Mouse (Mus musculus): Measurements from ENCODE around the gene Mcoln2. TPM values are rescaled to one million over a fixed set of nuclear protein-coding genes. Genes with fewer than 3 reads are reported as not detected.
"Not testable (repeated sequence)": the region's sequence is repeated elsewhere in the genome, so short reads cannot be mapped to it uniquely, and the experiment has no call there.

Gene Mcoln2
- total and polyA plus RNA-seq, 3 experiments = 0.10 to 0.42 TPM; not detected in 1

- DNase-seq (ENCODE audit: low read depth, low spot score) = no peak
- Histone ChIP-seq H3K27me3 (ENCODE audit: control insufficient read depth in 1 of 2, insufficient read depth in 2 of 2, low read length in 2 of 2) (peaks cover 0 to 3% of the 10 kb centered on the region in 2 experiments; a peak in 3 of 4 replicates), H3K4me3 (ENCODE audit: control insufficient read depth in 1 of 2, insufficient read depth in 1 of 2, low read depth in 2 of 2, low read length in 2 of 2) (no peak overlapping the region)
Observed at GRCm38 (mm10) chr3:146207440-146207839, 57.8 kb downstream of the Mcoln2 start.

GRCm38 (mm10) chr3:146209759-146210158, 60.1 kb downstream of the Mcoln2 start:
- not testable (repeated sequence) for H3K36me3 ChIP-seq (ENCODE audit: control insufficient read depth in 1 of 2, insufficient read depth in 2 of 2, low read length in 2 of 2); H3K9ac ChIP-seq (ENCODE audit: control insufficient read depth, low read depth, low read length, poor library complexity, severe bottlenecking); H3K79me2 ChIP-seq (ENCODE audit: control insufficient read depth, insufficient read depth, low read length, poor library complexity); DNase-seq (ENCODE audit: low read depth, low spot score); H3K27me3 ChIP-seq (ENCODE audit: control insufficient read depth in 1 of 2, insufficient read depth in 2 of 2, low read length in 2 of 2); H3K27ac ChIP-seq (ENCODE audit: control insufficient read depth, low read depth, low read length); H3K4me1 ChIP-seq (ENCODE audit: control insufficient read depth in 1 of 2, insufficient read depth in 2 of 2, low read length in 2 of 2); H3K4me3 ChIP-seq (ENCODE audit: control insufficient read depth in 1 of 2, insufficient read depth in 1 of 2, low read depth in 2 of 2, low read length in 2 of 2); H3K9me3 ChIP-seq (replicated peaks; ENCODE audit: insufficient read depth, low read length)

More at GRCm38 (mm10) chr3:146207440-146207839, 57.8 kb downstream of the Mcoln2 start:
- TF ChIP-seq CHD1 (IDR thresholded peaks at IDR 0.05; ENCODE audit: low read depth, low read length) (no peak), CTCF (IDR thresholded peaks at IDR 0.05 in 2 of 3, conservative IDR thresholded peaks at IDR 0.05 in 1 of 3; ENCODE audit: control insufficient read depth in 1 of 3, insufficient read depth in 1 of 3, low read depth in 2 of 3, low read length in 3 of 3, poor library complexity in 1 of 3, severe bottlenecking in 1 of 3) (no peak), JUND (IDR thresholded peaks at IDR 0.05; ENCODE audit: low read depth, low read length) (no peak), SMC3 (IDR thresholded peaks at IDR 0.05; ENCODE audit: low read depth, low read length) (no peak), TBP (IDR thresholded peaks at IDR 0.05; ENCODE audit: low read depth, low read length) (no peak), E2F4 (IDR thresholded peaks at IDR 0.05; ENCODE audit: borderline replicate concordance, low read depth, low read length) (no peak), USF2 (IDR thresholded peaks at IDR 0.05; ENCODE audit: borderline replicate concordance in 1 of 2, insufficient read depth in 1 of 2, low read depth in 1 of 2, low read length in 2 of 2) (no peak)
- Histone ChIP-seq H3K9me3 (replicated peaks; ENCODE audit: insufficient read depth, low read length) (no peaks in the 10 kb centered on the region), H3K36me3 (ENCODE audit: control insufficient read depth in 1 of 2, insufficient read depth in 2 of 2, low read length in 2 of 2) (no peaks in the 10 kb centered on the region), H3K79me2 (ENCODE audit: control insufficient read depth, insufficient read depth, low read length, poor library complexity) (no peaks in the 10 kb centered on the region), H3K4me1 (ENCODE audit: control insufficient read depth in 1 of 2, insufficient read depth in 2 of 2, low read length in 2 of 2) (no peaks in the 10 kb centered on the region), H3K27ac (ENCODE audit: control insufficient read depth, low read depth, low read length) (no peak overlapping the region), H3K9ac (ENCODE audit: control insufficient read depth, low read depth, low read length, poor library complexity, severe bottlenecking) (no peak overlapping the region)

- DNase-seq (ENCODE audit: low read depth, low spot score) = no peak
- Histone ChIP-seq H3K79me2 (ENCODE audit: control insufficient read depth, insufficient read depth, low read length, poor library complexity) (no peaks in the 10 kb centered on the region), H3K4me3 (ENCODE audit: control insufficient read depth in 1 of 2, insufficient read depth in 1 of 2, low read depth in 2 of 2, low read length in 2 of 2) (no peak overlapping the region), H3K4me1 (ENCODE audit: control insufficient read depth in 1 of 2, insufficient read depth in 2 of 2, low read length in 2 of 2) (no peaks in the 10 kb centered on the region), H3K27me3 (ENCODE audit: control insufficient read depth in 1 of 2, insufficient read depth in 2 of 2, low read length in 2 of 2) (no peaks in the 10 kb centered on the region; a peak in 3 of 4 replicates), H3K9me3 (replicated peaks; ENCODE audit: insufficient read depth, low read length) (no peaks in the 10 kb centered on the region), H3K36me3 (ENCODE audit: control insufficient read depth in 1 of 2, insufficient read depth in 2 of 2, low read length in 2 of 2) (no peaks in the 10 kb centered on the region), H3K27ac (ENCODE audit: control insufficient read depth, low read depth, low read length) (no peak overlapping the region), H3K9ac (ENCODE audit: control insufficient read depth, low read depth, low read length, poor library complexity, severe bottlenecking) (no peak overlapping the region)
- TF ChIP-seq SMC3 (IDR thresholded peaks at IDR 0.05; ENCODE audit: low read depth, low read length) = no peak
- TF ChIP-seq MAZ (IDR thresholded peaks at IDR 0.05; ENCODE audit: low read depth, low read length) = no peak
- TF ChIP-seq ELF1 (IDR thresholded peaks at IDR 0.05; ENCODE audit: low read depth, low read length) = no peak
- no peak for TF ChIP-seq TBP (IDR thresholded peaks at IDR 0.05; ENCODE audit: low read depth, low read length)
- TF ChIP-seq SIN3A (IDR thresholded peaks at IDR 0.05; ENCODE audit: low read length) = no peak
- TF ChIP-seq CHD1 (IDR thresholded peaks at IDR 0.05; ENCODE audit: low read depth, low read length) = no peak
- TF ChIP-seq TAL1 (IDR thresholded peaks at IDR 0.05; ENCODE audit: low read length) = no peak
- TF ChIP-seq POLR2AphosphoS5 (IDR thresholded peaks at IDR 0.05; ENCODE audit: borderline replicate concordance, low read depth, low read length) = no peak
- TF ChIP-seq EP300 (IDR thresholded peaks at IDR 0.05; ENCODE audit: low read depth in 1 of 2, low read length in 2 of 2) = no peak
- no peak for TF ChIP-seq RAD21 (IDR thresholded peaks at IDR 0.05; ENCODE audit: low read depth, low read length)
- no peak for TF ChIP-seq ETS1 (IDR thresholded peaks at IDR 0.05; ENCODE audit: low read depth, low read length)
- no peak for TF ChIP-seq POLR2AphosphoS2 (IDR thresholded peaks at IDR 0.05; ENCODE audit: low read length)
- no peak for TF ChIP-seq GATA1 (IDR thresholded peaks at IDR 0.05; ENCODE audit: low read depth, low read length)
- TF ChIP-seq MXI1 (IDR thresholded peaks at IDR 0.05; ENCODE audit: low read depth, low read length) = no peak
- no peak for TF ChIP-seq BHLHE40 (IDR thresholded peaks at IDR 0.05; ENCODE audit: borderline replicate concordance, low read depth, low read length)
- no peak for TF ChIP-seq KAT2A (conservative IDR thresholded peaks at IDR 0.05; ENCODE audit: low read depth, low read length)
- no peak for TF ChIP-seq NRF1 (IDR thresholded peaks at IDR 0.05; ENCODE audit: insufficient read depth, low read depth, low read length, poor library complexity, severe bottlenecking)
Observed at GRCm38 (mm10) chr3:146211141-146211747, 61.6 kb downstream of the Mcoln2 start.
